ENCODE assay signal across 11 mouse cellular contexts in genomic region chr4:122892157-122892556, GRCm38 (mm10). TPM values are rescaled to one million over a fixed set of nuclear protein-coding genes. Genes with fewer than 3 reads are reported as not detected.
DNase-seq lines count a peak whose midpoint lies in the region; ATAC-seq and TF ChIP-seq lines count a peak whose summit lies in the region.
"Had no signal": no experiment of that assay in that cellular context is flagged by ENCODE, and none has a peak within 500 bp of the region (broad histone marks: within the 10 kb centered on the region; RNA-seq: fewer than 3 reads in every experiment).

No protein-coding gene starts in this region.

- WGBS in hindbrain, embryonic 14.5 days = 80% methylated on average over 5 of the region's 5 CpGs
- 76% methylated on average over 5 of the region's 5 CpGs for WGBS in hindbrain, embryonic 12.5 days
- WGBS in liver, embryonic 13.5 days (ENCODE audit: insufficient replicate concordance) = 16% methylated on average over 5 of the region's 5 CpGs

- no peak for TF ChIP-seq CTCF in testis, adult 2 months (IDR thresholded peaks at IDR 0.05; ENCODE audit: control insufficient read depth, insufficient read depth, insufficient replicate concordance, low read depth, low read length)

- peaks cover 5% of the 10 kb centered on the region; the same call in 1 of the 2 replicates for H3K4me1 ChIP-seq in hindbrain, embryonic 14.5 days (replicated peaks; ENCODE audit: control insufficient read depth, insufficient read depth, low read length)
- peaks cover 12% of the 10 kb centered on the region for H3K4me1 ChIP-seq in hindbrain, embryonic 12.5 days
- H3K4me1 ChIP-seq in testis, adult 2 months (ENCODE audit: control insufficient read depth, insufficient read depth, low read length) = no peaks in the 10 kb centered on the region
- H3K4me1 ChIP-seq in liver, embryonic 13.5 days (replicated peaks) = peaks cover 43% of the 10 kb centered on the region

- ATAC-seq in hindbrain, embryonic 14.5 days (ENCODE audit: low FRiP score) = no peak
- ATAC-seq in hindbrain, embryonic 12.5 days (ENCODE audit: low FRiP score) = no peak
- no peak for ATAC-seq in liver, embryonic 13.5 days (ENCODE audit: low read depth)
- ATAC-seq: intestine, postnatal 0 days; midbrain, embryonic 16.5 days had no signal

- no peak overlapping the region for H3K4me3 ChIP-seq in hindbrain, embryonic 14.5 days (replicated peaks; ENCODE audit: low read length)
- H3K4me3 ChIP-seq in hindbrain, embryonic 12.5 days = no peak overlapping the region
- no peak overlapping the region for H3K4me3 ChIP-seq in testis, adult 2 months (ENCODE audit: control insufficient read depth, low read depth, low read length)
- H3K4me3 ChIP-seq in liver, embryonic 13.5 days (replicated peaks) = no peak overlapping the region

- no peak overlapping the region for H3K4me2 ChIP-seq in hindbrain, embryonic 14.5 days (replicated peaks)
- H3K4me2 ChIP-seq in hindbrain, embryonic 12.5 days (replicated peaks) = no peak overlapping the region
- H3K4me2 ChIP-seq in liver, embryonic 13.5 days = no peak overlapping the region

- H3K9ac ChIP-seq in hindbrain, embryonic 14.5 days = no peak overlapping the region
- no peak overlapping the region for H3K9ac ChIP-seq in hindbrain, embryonic 12.5 days
- H3K9ac ChIP-seq in liver, embryonic 13.5 days = no peak overlapping the region

- H3K27me3 ChIP-seq in hindbrain, embryonic 14.5 days (ENCODE audit: control insufficient read depth, insufficient read depth, low read length) = no peaks in the 10 kb centered on the region
- no peaks in the 10 kb centered on the region for H3K27me3 ChIP-seq in hindbrain, embryonic 12.5 days
- no peaks in the 10 kb centered on the region for H3K27me3 ChIP-seq in testis, adult 2 months (ENCODE audit: control insufficient read depth, insufficient read depth, low read length)
- no peaks in the 10 kb centered on the region for H3K27me3 ChIP-seq in liver, embryonic 13.5 days
- H3K27me3 ChIP-seq in splenic B cell, adult 2 months (ENCODE audit: control insufficient read depth, insufficient read depth, low read length, poor library complexity, severe bottlenecking) = no peaks in the 10 kb centered on the region

- no peak for TF ChIP-seq POLR2A in testis, adult 2 months (IDR thresholded peaks at IDR 0.05; ENCODE audit: control insufficient read depth, low read depth, low read length)

- no peaks in the 10 kb centered on the region for H3K9me3 ChIP-seq in hindbrain, embryonic 14.5 days (ENCODE audit: control insufficient read depth, low read length)
- H3K9me3 ChIP-seq in hindbrain, embryonic 12.5 days (replicated peaks) = no peaks in the 10 kb centered on the region
- H3K9me3 ChIP-seq in liver, embryonic 13.5 days (replicated peaks) = no peaks in the 10 kb centered on the region

- H3K27ac ChIP-seq in hindbrain, embryonic 14.5 days = 0 out of 2 replicates have a peak overlapping the region, but pooled peaks have one; percentile 66
- H3K27ac ChIP-seq in hindbrain, embryonic 12.5 days = no peak overlapping the region
- H3K27ac ChIP-seq in testis, adult 2 months (ENCODE audit: control insufficient read depth, insufficient read depth, low read depth, low read length) = peak overlapping the region; percentile 27; the same call in 1 of the 2 replicates
- H3K27ac ChIP-seq in liver, embryonic 13.5 days = peak overlapping the region; percentile 40

- DNase-seq in hindbrain, embryonic 14.5 days (ENCODE audit: low spot score) = no peak
- no peak for DNase-seq in testis, postnatal 14 days (ENCODE audit: low spot score)
- no peak for DNase-seq in liver, embryonic 13.5 days
- DNase-seq in splenic B cell, adult 2 months (ENCODE audit: low read depth, low spot score) = peak; percentile 35
- no peak for DNase-seq in MN1 (ENCODE audit: low spot score)
- DNase-seq: adrenal gland, postnatal 25 days; right cerebral cortex, adult 18-20 months had no signal

- no peaks in the 10 kb centered on the region for H3K36me3 ChIP-seq in hindbrain, embryonic 14.5 days (replicated peaks; ENCODE audit: control insufficient read depth, insufficient read depth)
- H3K36me3 ChIP-seq in hindbrain, embryonic 12.5 days = no peaks in the 10 kb centered on the region
- no peaks in the 10 kb centered on the region for H3K36me3 ChIP-seq in testis, adult 2 months (ENCODE audit: control insufficient read depth, insufficient read depth, low read length)
- H3K36me3 ChIP-seq in liver, embryonic 13.5 days = no peaks in the 10 kb centered on the region
- no peaks in the 10 kb centered on the region for H3K36me3 ChIP-seq in splenic B cell, adult 2 months (ENCODE audit: control insufficient read depth, insufficient read depth, low read length, poor library complexity, severe bottlenecking)

RNA-seq across cellular contexts. Expression of gene Cap1, which starts 6.3 kb away (rescaled TPM):
- polyA plus RNA-seq in hindbrain, embryonic 14.5 days (2014; fragmentation: Nextera tagmentation; extraction: Ambion mirVana) = 71.9 and 76.7 TPM in 2 replicates
- 55.6 and 70.6 TPM in 2 replicates for polyA plus RNA-seq in hindbrain, embryonic 12.5 days (2016; fragmentation: Nextera tagmentation; extraction: Ambion mirVana)
- 47.0 and 62.4 TPM in 2 replicates for polyA plus RNA-seq in testis, adult 2 months (2012; rRNA removed)
- 29.1 and 35.8 TPM in 2 replicates for polyA plus RNA-seq in liver, embryonic 13.5 days (2015; fragmentation: Nextera tagmentation; extraction: Ambion mirVana)

RNA-seq across cellular contexts. Expression of gene Ppt1, which starts 56.1 kb away (rescaled TPM):
- polyA plus RNA-seq in hindbrain, embryonic 14.5 days (2014; fragmentation: Nextera tagmentation; extraction: Ambion mirVana) = 83.7 and 84.4 TPM in 2 replicates
- 73.1 and 73.5 TPM in 2 replicates for polyA plus RNA-seq in hindbrain, embryonic 12.5 days (2016; fragmentation: Nextera tagmentation; extraction: Ambion mirVana)
- 84.2 and 122 TPM in 2 replicates for polyA plus RNA-seq in testis, adult 2 months (2012; rRNA removed)
- 20.8 and 22.8 TPM in 2 replicates for polyA plus RNA-seq in liver, embryonic 13.5 days (2015; fragmentation: Nextera tagmentation; extraction: Ambion mirVana)
